In the genomic region with DNA sequence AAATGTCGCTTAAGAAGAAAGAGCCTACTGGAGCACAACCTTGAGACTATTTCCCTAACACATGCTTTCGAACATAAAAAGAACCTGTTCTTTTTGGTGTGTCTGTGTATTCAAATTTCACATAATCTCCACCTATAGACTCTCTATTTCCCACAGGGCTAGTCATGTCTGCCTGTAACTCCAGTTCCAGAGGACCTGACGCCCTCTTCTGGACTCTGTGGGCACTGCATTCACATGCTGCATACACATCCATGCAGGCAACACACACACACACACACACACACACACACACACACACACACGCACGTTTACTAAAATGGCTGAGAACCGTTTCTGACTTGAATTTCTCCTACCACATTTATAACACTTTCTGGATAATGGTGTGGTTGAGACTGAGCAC, we compare ENCODE assay signal across 29 mouse cellular contexts.
A peak's percentile ranks its signal among the peaks of the same experiment; 100 is the strongest.
DNase-seq lines count a peak whose midpoint lies in the region; ATAC-seq and TF ChIP-seq lines count a peak whose summit lies in the region.
"Had no signal": no experiment of that assay in that cellular context is flagged by ENCODE, and none has a peak within 500 bp of the region (broad histone marks: within the 10 kb centered on the region; RNA-seq: fewer than 3 reads in every experiment).

No protein-coding gene starts in this region.

- no peak for ATAC-seq in liver, embryonic 14.5 days (ENCODE audit: insufficient read depth)
- no peak for ATAC-seq in liver, embryonic 11.5 days (replicated peaks; ENCODE audit: low FRiP score)
- ATAC-seq in stomach, postnatal 0 days (ENCODE audit: low FRiP score, low TSS enrichment) = no peak
- no peak for ATAC-seq in erythroid progenitor cell, adult 5-6 weeks (replicated peaks; ENCODE audit: low FRiP score, poor library complexity, severe bottlenecking)
- ATAC-seq: hindbrain, postnatal 0 days; inflammation-experienced regulatory T-cells, adult 6 months; intestine, embryonic 16.5 days had no signal

- H3K27me3 ChIP-seq in liver, embryonic 14.5 days (ENCODE audit: control insufficient read depth, insufficient read depth, low read length) = no peaks in the 10 kb centered on the region
- H3K27me3 ChIP-seq in liver, embryonic 11.5 days (replicated peaks; ENCODE audit: control insufficient read depth, insufficient read depth, low read length) = no peaks in the 10 kb centered on the region
- H3K27me3 ChIP-seq in ES-Bruce4 (ENCODE audit: control insufficient read depth, insufficient read depth, low read length, poor library complexity, severe bottlenecking) (no peaks in the 10 kb centered on the region), MEL (ENCODE audit: control insufficient read depth in 1 of 2, insufficient read depth in 2 of 2, low read length in 2 of 2) (no peaks in the 10 kb centered on the region)
- H3K27me3 ChIP-seq in stomach, postnatal 0 days (ENCODE audit: control insufficient read depth, insufficient read depth, low read length) = no peaks in the 10 kb centered on the region
- H3K27me3 ChIP-seq: CH12.LX; heart, embryonic 15.5 days had no signal

- H3K4me2 ChIP-seq in liver, embryonic 14.5 days (ENCODE audit: low read depth) = no peak overlapping the region
- H3K4me2 ChIP-seq in liver, embryonic 11.5 days = no peak overlapping the region
- H3K4me2 ChIP-seq in stomach, postnatal 0 days (replicated peaks; ENCODE audit: low read depth) = no peak overlapping the region
- H3K4me2 ChIP-seq: embryonic facial prominence, embryonic 13.5 days; forebrain, embryonic 13.5 days; heart, embryonic 11.5 days; heart, embryonic 15.5 days; hindbrain, embryonic 14.5 days had no signal

- DNase-seq in liver, embryonic 14.5 days (ENCODE audit: low read depth in 3 of 3, low spot score in 3 of 3) = no peak
- no peak for DNase-seq in liver, embryonic 11.5 days (ENCODE audit: low spot score)
- peak; percentile 3 for DNase-seq in MEL (ENCODE audit: low read depth, low spot score)
- DNase-seq in stomach, postnatal 0 days (ENCODE audit: low spot score) = no peak
- no peak for DNase-seq in adrenal gland, adult 18-20 months (ENCODE audit: low spot score in 2 of 2)
- DNase-seq: adrenal gland, adult 8-10 months; adrenal gland, postnatal 36 days; B cell, adult 2 months; cerebellum, adult 18-20 months; cerebellum, adult 9-10 months; gastrocnemius, postnatal 10 days; gastrocnemius, postnatal 36 days; heart, postnatal 14 days; heart, postnatal 4 days; kidney, adult 18-20 months had no signal

- H3K4me1 ChIP-seq in liver, embryonic 14.5 days (replicated peaks; ENCODE audit: control insufficient read depth in 2 of 2, insufficient read depth in 2 of 2, low read length in 1 of 2) = no peaks in the 10 kb centered on the region
- H3K4me1 ChIP-seq in liver, embryonic 11.5 days (replicated peaks; ENCODE audit: control insufficient read depth, insufficient read depth, low read length) = no peaks in the 10 kb centered on the region
- no peaks in the 10 kb centered on the region for H3K4me1 ChIP-seq in ES-Bruce4 (ENCODE audit: control insufficient read depth, insufficient read depth, low read length)
- H3K4me1 ChIP-seq in MEL (ENCODE audit: control insufficient read depth in 1 of 2, insufficient read depth in 2 of 2, low read length in 2 of 2) = no peaks in the 10 kb centered on the region
- no peaks in the 10 kb centered on the region for H3K4me1 ChIP-seq in stomach, postnatal 0 days (replicated peaks; ENCODE audit: control insufficient read depth, insufficient read depth)
- H3K4me1 ChIP-seq: embryonic facial prominence, embryonic 13.5 days; heart, embryonic 15.5 days had no signal

- no peak overlapping the region for H3K9ac ChIP-seq in liver, embryonic 14.5 days (replicated peaks)
- no peak overlapping the region for H3K9ac ChIP-seq in liver, embryonic 11.5 days (ENCODE audit: low read depth, low read length)
- H3K9ac ChIP-seq in ES-Bruce4 (ENCODE audit: low read depth, poor library complexity, severe bottlenecking) (no peak overlapping the region), MEL (ENCODE audit: control insufficient read depth, low read depth, low read length, poor library complexity, severe bottlenecking) (no peak overlapping the region)
- no peak overlapping the region for H3K9ac ChIP-seq in stomach, postnatal 0 days (ENCODE audit: low read length)
- H3K9ac ChIP-seq: embryonic facial prominence, embryonic 13.5 days; forebrain, embryonic 13.5 days; heart, embryonic 15.5 days; hindbrain, embryonic 14.5 days had no signal

- peak; percentile 19; the same call in 1 of the 2 replicates for TF ChIP-seq CTCF in liver, embryonic 14.5 days (IDR thresholded peaks at IDR 0.05; ENCODE audit: low read depth)
- peak; percentile 44 for TF ChIP-seq CTCF in ES-Bruce4 (IDR thresholded peaks at IDR 0.05; ENCODE audit: low read depth, low read length)
- TF ChIP-seq CTCF in MEL (IDR thresholded peaks at IDR 0.05 in 2 of 3, conservative IDR thresholded peaks at IDR 0.05 in 1 of 3; ENCODE audit: control insufficient read depth in 1 of 3, insufficient read depth in 1 of 3, low read depth in 2 of 3, low read length in 3 of 3, poor library complexity in 1 of 3, severe bottlenecking in 1 of 3) = 0 out of 6 replicates have a peak, but pooled peaks of 1 of the 3 experiments have one; percentile 2
- peak; percentile 28; the same call in 1 of the 2 replicates for TF ChIP-seq CTCF in stomach, postnatal 0 days (IDR thresholded peaks at IDR 0.05; ENCODE audit: low read depth)

- H3K9me3 ChIP-seq in liver, embryonic 14.5 days (ENCODE audit: control insufficient read depth, low read length) = no peaks in the 10 kb centered on the region
- no peaks in the 10 kb centered on the region for H3K9me3 ChIP-seq in liver, embryonic 11.5 days (ENCODE audit: control insufficient read depth, low read length)
- no peaks in the 10 kb centered on the region; the same call in 1 of the 2 replicates for H3K9me3 ChIP-seq in ES-Bruce4 (replicated peaks; ENCODE audit: control insufficient read depth, insufficient read depth, low read length, poor library complexity, severe bottlenecking)
- H3K9me3 ChIP-seq in MEL (replicated peaks; ENCODE audit: insufficient read depth, low read length) = no peaks in the 10 kb centered on the region
- no peaks in the 10 kb centered on the region for H3K9me3 ChIP-seq in stomach, postnatal 0 days (ENCODE audit: control insufficient read depth, low read length)
- H3K9me3 ChIP-seq: embryonic facial prominence, embryonic 10.5 days; embryonic facial prominence, embryonic 13.5 days; forebrain, embryonic 10.5 days; forebrain, embryonic 13.5 days; heart, embryonic 15.5 days had no signal

- H3K79me2 ChIP-seq in MEL (ENCODE audit: control insufficient read depth, insufficient read depth, low read length, poor library complexity) = no peaks in the 10 kb centered on the region

- no peaks in the 10 kb centered on the region for H3K36me3 ChIP-seq in liver, embryonic 14.5 days (replicated peaks; ENCODE audit: control insufficient read depth, insufficient read depth, low read depth)
- H3K36me3 ChIP-seq in liver, embryonic 11.5 days (ENCODE audit: control insufficient read depth, insufficient read depth, low read length) = no peaks in the 10 kb centered on the region
- peaks cover 29% of the 10 kb centered on the region for H3K36me3 ChIP-seq in ES-Bruce4 (ENCODE audit: control insufficient read depth, insufficient read depth, low read length, poor library complexity, severe bottlenecking)
- H3K36me3 ChIP-seq in MEL (ENCODE audit: control insufficient read depth in 1 of 2, insufficient read depth in 2 of 2, low read length in 2 of 2) = no peaks in the 10 kb centered on the region
- H3K36me3 ChIP-seq in stomach, postnatal 0 days (ENCODE audit: control insufficient read depth, insufficient read depth, low read length) = no peaks in the 10 kb centered on the region
- H3K36me3 ChIP-seq: embryonic facial prominence, embryonic 10.5 days; embryonic facial prominence, embryonic 13.5 days; forebrain, embryonic 10.5 days; heart, embryonic 15.5 days had no signal

- no peak for TF ChIP-seq RAD21 in MEL (IDR thresholded peaks at IDR 0.05; ENCODE audit: low read depth, low read length)

- no peak overlapping the region for H3K27ac ChIP-seq in liver, embryonic 14.5 days
- H3K27ac ChIP-seq in liver, embryonic 11.5 days (ENCODE audit: low read depth, low read length) = no peak overlapping the region
- H3K27ac ChIP-seq in ES-Bruce4 (ENCODE audit: insufficient read depth, low read length) (no peak overlapping the region), MEL (ENCODE audit: control insufficient read depth, low read depth, low read length) (no peak overlapping the region)
- no peak overlapping the region for H3K27ac ChIP-seq in stomach, postnatal 0 days (replicated peaks)
- H3K27ac ChIP-seq: embryonic facial prominence, embryonic 10.5 days; embryonic facial prominence, embryonic 13.5 days; forebrain, embryonic 13.5 days; heart, embryonic 15.5 days; hindbrain, embryonic 14.5 days; hindbrain, postnatal 0 days had no signal

- H3K4me3 ChIP-seq in liver, embryonic 14.5 days (ENCODE audit: insufficient read depth in 1 of 2, low read depth in 2 of 2, low read length in 2 of 2) = no peak overlapping the region
- no peak overlapping the region for H3K4me3 ChIP-seq in liver, embryonic 11.5 days (ENCODE audit: low read depth, low read length)
- H3K4me3 ChIP-seq in ES-Bruce4 (ENCODE audit: low read depth, low read length) = no peak overlapping the region
- H3K4me3 ChIP-seq in MEL (ENCODE audit: control insufficient read depth in 1 of 2, insufficient read depth in 1 of 2, low read depth in 2 of 2, low read length in 2 of 2) = no peak overlapping the region
- H3K4me3 ChIP-seq in stomach, postnatal 0 days (ENCODE audit: low read depth, low read length) = no peak overlapping the region
- H3K4me3 ChIP-seq: embryonic facial prominence, embryonic 10.5 days; embryonic facial prominence, embryonic 13.5 days; erythroblast, embryonic 14.5 days; forebrain, embryonic 10.5 days; forebrain, embryonic 13.5 days; heart, embryonic 15.5 days had no signal

- TF ChIP-seq POLR2A in ES-Bruce4 (IDR thresholded peaks at IDR 0.05; ENCODE audit: insufficient read depth, low read length) (no peak), MEL (IDR thresholded peaks at IDR 0.05; ENCODE audit: control insufficient read depth in 1 of 2, insufficient read depth in 1 of 2, low read depth in 1 of 2, low read length in 2 of 2, poor library complexity in 1 of 2) (no peak)

- no peak for TF ChIP-seq EP300 in liver, embryonic 14.5 days (IDR thresholded peaks at IDR 0.05; ENCODE audit: low read depth)
- TF ChIP-seq EP300 in ES-Bruce4 (IDR thresholded peaks at IDR 0.05; ENCODE audit: insufficient read depth, low read depth, low read length) = no peak
- no peak for TF ChIP-seq EP300 in MEL (IDR thresholded peaks at IDR 0.05; ENCODE audit: low read depth in 1 of 2, low read length in 2 of 2)
- no peak for TF ChIP-seq EP300 in stomach, postnatal 0 days (optimal IDR thresholded peaks at IDR 0.05)

- WGBS in liver, embryonic 14.5 days (ENCODE audit: insufficient replicate concordance) = 78% methylated on average over 6 of the region's 6 CpGs
- WGBS in liver, embryonic 11.5 days = 89% methylated on average over 6 of the region's 6 CpGs
- 92% methylated on average over 6 of the region's 6 CpGs for WGBS in stomach, postnatal 0 days

TF ChIP-seq in MEL, 35 proteins besides CTCF, POLR2A, EP300 and RAD21 (continues in another document):
- TF ChIP-seq TBP (IDR thresholded peaks at IDR 0.05; ENCODE audit: low read depth, low read length) (no peak), USF2 (IDR thresholded peaks at IDR 0.05; ENCODE audit: borderline replicate concordance in 1 of 2, insufficient read depth in 1 of 2, low read depth in 1 of 2, low read length in 2 of 2) (no peak), MYC (IDR thresholded peaks at IDR 0.05; ENCODE audit: low read depth, low read length) (no peak)
